Comparison of ENCODE assay signal across 9 mouse cellular contexts in the genomic region with DNA sequence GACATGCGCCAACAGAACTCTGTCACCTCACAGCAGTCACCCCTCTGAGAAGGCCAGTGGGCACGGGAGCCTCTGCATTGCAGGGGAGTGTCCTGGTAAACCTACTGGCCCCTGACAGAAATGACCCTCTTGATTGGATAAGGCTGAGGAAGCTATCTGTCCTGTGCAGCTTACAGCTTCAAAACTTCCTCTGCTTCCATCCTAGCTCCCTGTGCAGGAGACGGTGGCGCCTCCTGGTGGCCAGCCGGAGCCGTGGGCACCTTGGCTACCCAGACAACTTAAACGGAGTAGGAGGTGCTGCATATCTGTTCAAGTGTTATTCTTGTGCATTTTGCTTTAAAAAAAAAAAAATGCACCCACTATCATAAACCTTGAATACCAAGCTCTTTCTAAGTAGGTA. TPM values are rescaled to one million over a fixed set of nuclear protein-coding genes. Genes with fewer than 3 reads are reported as not detected.
A peak's percentile ranks its signal among the peaks of the same experiment; 100 is the strongest.
DNase-seq lines count a peak whose midpoint lies in the region; ATAC-seq and TF ChIP-seq lines count a peak whose summit lies in the region.
"Had no signal": no experiment of that assay in that cellular context is flagged by ENCODE, and none has a peak within 500 bp of the region (broad histone marks: within the 10 kb centered on the region; RNA-seq: fewer than 3 reads in every experiment).

No protein-coding gene starts in this region.

- no peaks in the 10 kb centered on the region for H3K36me3 ChIP-seq in forebrain, embryonic 11.5 days (ENCODE audit: control insufficient read depth, insufficient read depth, low read length)
- H3K36me3 ChIP-seq in forebrain, embryonic 12.5 days (replicated peaks), result no peaks in the 10 kb centered on the region
- H3K36me3 ChIP-seq in ES-E14 (ENCODE audit: control insufficient read depth, insufficient read depth, low read length, poor library complexity, severe bottlenecking), result no peaks in the 10 kb centered on the region
- H3K36me3 ChIP-seq: lung, embryonic 15.5 days had no signal

- ATAC-seq in forebrain, embryonic 11.5 days (replicated peaks; ENCODE audit: low FRiP score), result peak; percentile 47
- no peak for ATAC-seq in forebrain, embryonic 12.5 days (ENCODE audit: low FRiP score)
- peak; percentile 73 to 75 for ATAC-seq in hematopoietic stem cell, adult 5-6 weeks (replicated peaks in 1 of 2; ENCODE audit: insufficient read depth in 1 of 2, low FRiP score in 2 of 2, low TSS enrichment in 1 of 2, low read depth in 1 of 2, poor library complexity in 2 of 2, severe bottlenecking in 2 of 2)

- H3K4me3 ChIP-seq in forebrain, embryonic 11.5 days (ENCODE audit: low read depth, low read length), result no peak overlapping the region
- no peak overlapping the region for H3K4me3 ChIP-seq in forebrain, embryonic 12.5 days (replicated peaks)
- H3K4me3 ChIP-seq in ES-E14 (ENCODE audit: insufficient read depth in 1 of 2, low read depth in 1 of 2, low read length in 2 of 2, poor library complexity in 1 of 2, severe bottlenecking in 1 of 2), result no peak overlapping the region
- H3K4me3 ChIP-seq: lung, embryonic 15.5 days had no signal

- peaks cover 2% of the 10 kb centered on the region; the same call in 1 of the 2 replicates for H3K4me1 ChIP-seq in forebrain, embryonic 11.5 days (replicated peaks; ENCODE audit: control insufficient read depth, insufficient read depth, low read length)
- H3K4me1 ChIP-seq in forebrain, embryonic 12.5 days, result peaks cover 3% of the 10 kb centered on the region; the same call in 1 of the 2 replicates
- no peaks in the 10 kb centered on the region; a peak in 1 of 4 replicates for H3K4me1 ChIP-seq in ES-E14 (ENCODE audit: control insufficient read depth in 2 of 2, insufficient read depth in 2 of 2, low read length in 2 of 2, poor library complexity in 1 of 2)

- DNase-seq in forebrain, embryonic 11.5 days (ENCODE audit: low spot score), result peak; percentile 80
- DNase-seq in ES-E14 (ENCODE audit: low read depth, low spot score), result peak; percentile 26
- DNase-seq in embryo, embryonic 10 days (ENCODE audit: low spot score), result peak; percentile 74
- DNase-seq in left cerebral cortex, adult 8-10 months (ENCODE audit: low spot score in 2 of 2), result peak; percentile 18 to 29
- peak; percentile 27 for DNase-seq in naive thymus-derived CD4-positive, alpha-beta T cell, adult 2 months (ENCODE audit: low read depth)
- peak; percentile 11 to 63 for DNase-seq in thymus, postnatal 10 days (ENCODE audit: low spot score in 2 of 2)

- H3K27ac ChIP-seq in forebrain, embryonic 11.5 days (ENCODE audit: low read depth, low read length), result no peak overlapping the region
- no peak overlapping the region for H3K27ac ChIP-seq in forebrain, embryonic 12.5 days
- H3K27ac ChIP-seq in ES-E14 (ENCODE audit: insufficient read depth, low read depth, low read length, poor library complexity, severe bottlenecking), result no peak overlapping the region
- H3K27ac ChIP-seq: lung, embryonic 15.5 days had no signal

- 17% methylated on average over 7 of the region's 7 CpGs for WGBS in forebrain, embryonic 11.5 days
- WGBS in forebrain, embryonic 12.5 days, result 15% methylated on average over 7 of the region's 7 CpGs

- no peak overlapping the region for H3K9ac ChIP-seq in forebrain, embryonic 11.5 days (ENCODE audit: low read length)
- no peak overlapping the region for H3K9ac ChIP-seq in forebrain, embryonic 12.5 days
- H3K9ac ChIP-seq in ES-E14 (ENCODE audit: insufficient read depth, low read depth, low read length, poor library complexity, severe bottlenecking), result no peak overlapping the region
- H3K9ac ChIP-seq: lung, embryonic 15.5 days had no signal

- H3K4me2 ChIP-seq in forebrain, embryonic 11.5 days (ENCODE audit: low read depth, low read length, severe bottlenecking), result no peak overlapping the region
- H3K4me2 ChIP-seq in forebrain, embryonic 12.5 days, result no peak overlapping the region
- H3K4me2 ChIP-seq: lung, embryonic 15.5 days had no signal

- no peaks in the 10 kb centered on the region for H3K9me3 ChIP-seq in forebrain, embryonic 11.5 days (ENCODE audit: control insufficient read depth, low read length)
- H3K9me3 ChIP-seq in forebrain, embryonic 12.5 days, result no peaks in the 10 kb centered on the region
- no peaks in the 10 kb centered on the region for H3K9me3 ChIP-seq in ES-E14 (ENCODE audit: control insufficient read depth, insufficient read depth, low read depth, low read length)
- H3K9me3 ChIP-seq: lung, embryonic 15.5 days had no signal

- no peaks in the 10 kb centered on the region for H3K27me3 ChIP-seq in forebrain, embryonic 11.5 days (ENCODE audit: control insufficient read depth, insufficient read depth, low read length)
- 0 out of 2 replicates have a peak, but pooled peaks cover 8% of the 10 kb centered on the region for H3K27me3 ChIP-seq in forebrain, embryonic 12.5 days
- H3K27me3 ChIP-seq: lung, embryonic 15.5 days had no signal

- in situ Hi-C loops in ES-E14 (cut with MboI; ENCODE audit: low sequenced_read_pairs in 2 of 2, unreplicated experiment in 2 of 2), result loop anchor here (5.0 to 10.0 kb wide), 3 partner anchors 47 to 135 kb away; no protein-coding TSS in a partner anchor

TF ChIP-seq in ES-E14, 5 proteins besides CTCF, POLR2A, EP300 and RAD21:
- TF ChIP-seq CHD2 (IDR thresholded peaks at IDR 0.05; ENCODE audit: low read depth, low read length), result no peak
- TF ChIP-seq ZC3H11A (IDR thresholded peaks at IDR 0.05; ENCODE audit: borderline replicate concordance, low read depth, low read length), result peak; percentile 18; the same call in 1 of the 2 replicates

RNA-seq across cellular contexts. Expression of gene Rptn, which starts 33.5 kb away (rescaled TPM):
- not detected in 2 replicates for polyA plus RNA-seq in forebrain, embryonic 11.5 days (2014; fragmentation: Nextera tagmentation; extraction: Ambion mirVana)
- polyA plus RNA-seq in forebrain, embryonic 12.5 days (2016; fragmentation: Nextera tagmentation; extraction: Ambion mirVana), result not detected in 2 replicates
- not detected in 2 replicates for total RNA-seq in ES-E14 (2012; rRNA removed)
- total RNA-seq in hematopoietic stem cell, adult 5-6 weeks (2017), result not detected in 2 replicates
- not detected for total RNA-seq in left cerebral cortex, adult 8-10 months (2022)
- polyA plus RNA-seq: lung, embryonic 15.5 days had no signal

RNA-seq across cellular contexts. Expression of gene Hrnr, which starts 40.5 kb away (rescaled TPM):
- not detected in 2 replicates for polyA plus RNA-seq in forebrain, embryonic 11.5 days (2014; fragmentation: Nextera tagmentation; extraction: Ambion mirVana)
- not detected in 2 replicates for polyA plus RNA-seq in forebrain, embryonic 12.5 days (2016; fragmentation: Nextera tagmentation; extraction: Ambion mirVana)
- not detected in 2 replicates for total RNA-seq in ES-E14 (2012; rRNA removed)
- total RNA-seq in hematopoietic stem cell, adult 5-6 weeks (2017), result not detected in 2 replicates
- not detected for total RNA-seq in left cerebral cortex, adult 8-10 months (2022)
- polyA plus RNA-seq: lung, embryonic 15.5 days had no signal

Comparison
In these comparisons a context has a peak if more than half of its experiments do, and no peak if none do; other contexts are left out.
1. DNase-seq: peak in every context shown above with its lines; median percentile 80 in forebrain, embryonic 11.5 days; 74 in embryo, embryonic 10 days; 37 in thymus, postnatal 10 days; 27 in naive thymus-derived CD4-positive, alpha-beta T cell, adult 2 months; 26 in ES-E14; 24 in left cerebral cortex, adult 8-10 months.